Mouse (Mus musculus): ENCODE data around the gene Sult6b1.

Gene Sult6b1

DNA sequence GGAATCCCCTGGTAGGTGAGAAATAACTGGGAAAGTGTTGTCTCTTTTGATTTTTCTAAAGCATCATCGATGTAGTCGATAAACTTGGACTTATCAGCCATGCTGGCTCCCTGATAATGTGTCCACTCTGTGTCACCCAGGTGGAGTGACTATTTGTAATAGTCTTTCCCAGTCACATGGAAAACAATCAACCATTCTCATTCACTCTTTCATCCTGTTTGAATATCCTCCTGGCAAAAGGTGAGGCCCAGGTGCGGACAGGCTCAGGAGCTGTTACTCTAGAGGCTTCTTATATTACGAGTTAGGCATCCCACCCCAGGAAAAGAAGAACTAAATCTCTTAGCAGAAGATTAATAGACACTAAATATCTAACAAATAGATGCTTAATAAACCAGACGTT, at the start of gene Sult6b1:
Gene Sult6b1, minus strand, starts transcription at position 101 of the 400 bp plus-strand sequence.
- no peak for ATAC-seq (ENCODE audit: insufficient number of reproducible peaks, low FRiP score, low TSS enrichment)

DNA sequence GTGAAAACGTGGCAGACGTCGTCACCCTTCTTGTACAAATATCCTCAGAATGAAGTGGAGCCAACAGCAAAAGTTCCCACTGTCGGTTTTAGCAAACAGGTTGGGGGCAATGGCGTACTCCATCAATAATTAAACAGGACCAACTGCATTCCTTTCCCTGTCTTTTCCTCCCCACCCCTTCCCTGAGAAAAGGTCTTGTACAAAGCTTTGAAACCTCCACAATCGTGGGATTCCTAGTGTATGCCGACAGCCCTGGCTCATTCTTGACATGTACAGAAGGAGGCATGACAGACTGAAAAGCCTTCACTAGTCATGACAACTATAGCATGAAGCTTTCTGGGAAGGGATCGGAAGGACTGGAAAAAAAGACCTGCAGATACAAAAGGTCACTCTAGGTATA, 46.4 kb upstream of the Sult6b1 start:
- ATAC-seq (ENCODE audit: insufficient number of reproducible peaks, low FRiP score, low TSS enrichment) = no peak

DNA sequence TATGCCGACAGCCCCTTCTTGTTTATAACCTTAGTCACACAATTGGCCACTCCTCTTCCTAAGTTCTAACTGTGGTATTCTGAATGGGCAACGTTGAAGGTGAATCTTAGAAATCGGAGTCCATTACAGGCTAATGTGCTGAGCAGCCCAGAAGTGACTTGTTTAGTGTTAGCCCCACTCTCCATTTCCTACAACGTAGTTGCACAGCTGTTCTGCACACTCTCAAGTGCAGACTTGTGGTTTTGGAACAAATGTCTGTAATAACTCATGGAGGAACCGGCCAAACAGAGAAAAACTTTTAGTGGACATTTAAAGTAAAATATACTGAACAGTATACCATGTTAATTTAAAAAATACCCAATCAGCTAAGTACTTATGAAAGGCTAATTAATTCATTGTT, 45.3 kb upstream of the Sult6b1 start:
- no peak for ATAC-seq (ENCODE audit: insufficient number of reproducible peaks, low FRiP score, low TSS enrichment)

DNA sequence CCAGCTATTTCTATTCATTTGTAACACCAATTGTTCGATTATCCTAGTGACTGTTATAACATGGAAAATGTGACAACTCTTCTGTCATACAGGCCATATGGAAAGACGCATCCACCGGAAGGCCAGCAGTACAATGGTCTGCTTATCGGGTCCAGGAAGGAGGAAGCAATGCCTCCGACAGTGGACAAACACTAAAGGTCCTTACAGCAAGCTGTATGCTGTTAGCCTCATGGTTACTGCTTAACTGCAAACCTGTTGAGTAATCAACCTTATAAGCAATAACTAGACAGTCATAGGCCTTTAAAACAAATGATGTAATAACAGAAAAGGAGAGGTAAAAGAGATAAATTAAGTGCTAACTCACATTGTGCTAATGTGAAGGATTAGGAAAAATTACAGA, 44.4 kb upstream of the Sult6b1 start:
- no peak for ATAC-seq (ENCODE audit: insufficient number of reproducible peaks, low FRiP score, low TSS enrichment)

DNA sequence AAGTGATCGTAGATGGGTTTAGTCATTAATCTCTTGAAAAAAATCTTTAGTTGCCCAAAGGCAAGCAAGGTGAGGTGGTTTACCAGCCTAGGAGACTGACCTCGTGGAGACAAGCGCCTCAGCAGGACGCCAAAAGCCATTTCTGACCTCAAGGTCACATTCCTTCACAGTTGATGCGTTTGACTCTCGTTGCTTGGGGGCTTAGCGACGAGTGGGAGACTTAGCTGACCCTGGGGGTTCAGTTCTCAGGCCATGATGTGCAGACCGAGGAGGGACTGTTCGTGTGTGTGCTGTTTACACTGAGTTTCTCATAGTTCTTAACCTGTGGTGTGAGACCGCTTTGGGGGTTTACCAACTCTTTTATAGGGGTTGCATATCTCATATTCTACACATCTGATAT, 35.8 kb upstream of the Sult6b1 start:
- no peak for ATAC-seq (ENCODE audit: insufficient number of reproducible peaks, low FRiP score, low TSS enrichment)

DNA sequence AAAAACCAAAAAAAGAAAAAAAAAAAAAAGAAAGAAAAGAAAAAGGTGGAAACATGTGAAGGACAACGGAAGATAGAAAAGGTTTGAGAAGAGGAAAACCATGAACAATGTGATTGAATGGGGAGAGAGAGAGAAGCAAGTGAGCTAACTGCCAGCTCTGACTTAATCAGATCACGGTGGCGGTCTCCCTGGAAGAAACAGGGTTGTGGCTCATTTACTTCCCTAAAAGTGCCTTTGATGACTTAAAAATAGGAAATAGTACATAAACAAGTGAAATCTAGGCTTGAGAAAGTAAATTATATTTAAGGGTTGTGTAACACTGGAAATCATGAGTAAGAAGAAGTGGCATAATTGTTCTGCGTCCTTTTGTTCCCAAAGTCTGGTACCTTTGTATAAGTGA, 32.1 kb upstream of the Sult6b1 start:
- no peak for ATAC-seq (ENCODE audit: insufficient number of reproducible peaks, low FRiP score, low TSS enrichment)

DNA sequence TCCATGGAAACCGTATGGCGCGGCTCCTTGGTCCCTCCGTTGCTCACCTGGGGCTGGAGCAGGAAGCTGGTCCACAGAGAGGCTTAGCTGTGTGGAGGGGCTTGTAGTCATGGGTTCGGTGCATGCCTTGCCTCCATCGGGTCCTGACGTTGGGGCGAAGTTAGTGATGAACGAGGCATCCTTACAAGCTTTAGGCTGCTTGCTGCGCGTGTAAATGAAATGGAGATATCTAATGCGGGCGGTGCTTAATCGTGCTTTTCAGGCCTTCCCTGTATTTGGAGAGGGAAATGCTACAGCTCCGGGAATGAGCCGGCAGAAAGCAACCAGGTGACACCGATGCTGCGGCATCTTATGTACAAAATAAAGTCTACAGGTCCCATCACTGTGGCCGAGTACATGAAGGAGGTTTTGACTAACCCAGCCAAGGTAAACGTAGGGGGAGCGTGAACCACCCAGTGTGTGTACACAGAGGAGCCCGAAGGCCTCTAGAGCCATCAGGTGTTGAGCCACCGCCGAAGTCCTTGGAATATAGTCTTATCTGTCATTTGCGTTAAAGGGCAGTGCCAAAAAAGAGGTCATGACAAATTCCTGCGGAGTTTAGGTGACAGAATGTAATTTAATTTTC, 30.5 kb upstream of the Sult6b1 start:
- ATAC-seq (ENCODE audit: insufficient number of reproducible peaks, low FRiP score, low TSS enrichment) = peak; percentile 40

DNA sequence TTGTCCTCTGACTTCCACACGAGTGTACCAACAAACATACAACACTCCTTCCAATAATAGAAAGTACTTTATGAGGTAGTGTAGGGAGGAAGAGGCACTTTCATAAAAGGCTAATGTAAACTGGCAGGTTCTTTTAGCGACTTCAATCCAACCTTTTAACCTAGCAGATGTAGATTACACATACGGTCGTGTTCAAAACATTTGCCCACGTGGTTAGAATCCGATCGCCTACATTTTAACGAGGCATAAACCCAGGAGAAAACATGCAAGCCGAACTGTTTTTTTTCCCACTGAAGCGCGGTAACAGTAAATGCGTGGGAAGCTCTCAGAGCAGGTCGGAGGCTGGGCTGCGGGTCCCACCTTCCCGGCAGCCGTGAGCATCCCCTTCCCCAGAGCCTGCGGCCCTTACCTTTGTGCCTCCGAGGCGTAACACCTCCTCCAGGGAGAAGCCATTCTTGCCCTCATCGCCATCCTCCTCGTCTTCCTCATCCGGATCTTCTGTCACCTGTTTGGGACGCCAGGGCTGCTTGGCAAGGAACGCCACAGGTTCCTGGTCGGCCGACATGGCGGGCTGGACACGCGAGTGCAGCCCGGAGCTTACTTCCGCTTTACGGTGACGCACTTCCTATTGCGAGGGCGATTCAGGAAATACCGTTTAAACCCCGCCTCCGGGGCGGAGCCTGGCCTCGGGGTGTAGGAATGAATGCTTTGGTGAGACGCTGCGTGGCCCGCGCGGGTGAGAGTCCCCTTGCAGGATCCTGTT, 29.9 kb upstream of the Sult6b1 start, which contains the start of the genes Cebpz and Ndufaf7:
Gene Cebpz, minus strand, starts transcription at position 601 of the 763 bp plus-strand sequence.
Gene Ndufaf7, plus strand, starts transcription at position 671 of the 763 bp plus-strand sequence.
- ATAC-seq (ENCODE audit: insufficient number of reproducible peaks, low FRiP score, low TSS enrichment) = peak; percentile 99

DNA sequence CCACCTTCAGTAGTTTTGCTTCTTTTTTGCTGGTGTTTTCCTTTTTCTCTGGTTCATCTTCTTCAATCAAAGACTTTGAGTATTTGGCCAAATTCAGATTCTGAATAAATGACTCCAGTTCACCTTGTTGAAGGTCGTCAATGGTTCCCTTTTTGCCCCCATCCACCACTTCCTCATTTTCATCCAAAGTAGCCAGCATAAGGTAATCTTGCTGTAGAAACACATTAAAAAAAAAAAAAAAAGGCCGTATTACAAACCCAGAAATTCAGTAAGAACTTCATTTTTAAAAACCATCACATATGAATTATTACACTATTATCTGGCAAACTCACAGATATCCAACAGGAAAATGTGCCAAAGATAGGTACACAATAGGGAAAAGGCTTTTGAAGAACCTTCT, 29.1 kb upstream of the Sult6b1 start:
- no peak for ATAC-seq (ENCODE audit: insufficient number of reproducible peaks, low FRiP score, low TSS enrichment)

DNA sequence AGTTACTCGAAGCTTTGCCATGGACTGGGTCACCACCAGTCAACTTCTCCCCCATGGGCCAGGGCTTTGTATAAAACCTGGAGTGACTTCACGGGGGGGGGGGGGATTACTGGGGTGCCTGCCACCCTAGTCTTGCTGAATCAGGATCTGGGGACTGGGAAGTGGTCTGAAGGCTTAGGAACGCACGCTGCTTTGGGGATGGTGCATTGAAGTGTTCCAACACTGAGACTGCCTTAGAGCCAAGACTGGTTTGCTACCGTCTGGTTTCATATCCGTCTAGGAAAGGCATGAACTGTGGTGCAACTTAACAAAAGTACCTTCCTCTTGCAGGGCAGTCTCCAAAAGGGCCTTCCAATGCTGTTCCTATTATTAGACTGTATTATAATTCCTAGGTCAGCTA, 10.9 kb upstream of the Sult6b1 start:
- no peak for ATAC-seq (ENCODE audit: insufficient number of reproducible peaks, low FRiP score, low TSS enrichment)

DNA sequence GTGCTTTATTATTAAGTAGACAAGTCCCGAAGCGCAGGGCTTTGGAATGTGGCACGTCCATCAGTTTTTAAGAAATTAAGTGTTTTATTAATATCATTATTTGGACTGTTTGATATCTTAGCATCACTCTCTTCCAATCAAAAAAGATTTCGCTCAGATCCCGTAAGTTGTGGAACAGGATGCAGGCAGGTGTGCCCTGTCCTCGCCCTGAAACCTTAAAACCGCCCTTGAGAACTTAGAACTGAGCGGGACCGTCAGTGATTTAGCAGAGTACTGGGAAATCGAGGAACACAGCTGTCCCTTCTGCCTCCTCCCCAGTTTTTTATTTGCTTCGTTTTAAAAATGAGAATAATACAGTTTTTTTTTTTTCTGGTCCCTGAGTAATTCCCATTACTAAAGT, 10.1 kb upstream of the Sult6b1 start:
- no peak for ATAC-seq (ENCODE audit: insufficient number of reproducible peaks, low FRiP score, low TSS enrichment)

DNA sequence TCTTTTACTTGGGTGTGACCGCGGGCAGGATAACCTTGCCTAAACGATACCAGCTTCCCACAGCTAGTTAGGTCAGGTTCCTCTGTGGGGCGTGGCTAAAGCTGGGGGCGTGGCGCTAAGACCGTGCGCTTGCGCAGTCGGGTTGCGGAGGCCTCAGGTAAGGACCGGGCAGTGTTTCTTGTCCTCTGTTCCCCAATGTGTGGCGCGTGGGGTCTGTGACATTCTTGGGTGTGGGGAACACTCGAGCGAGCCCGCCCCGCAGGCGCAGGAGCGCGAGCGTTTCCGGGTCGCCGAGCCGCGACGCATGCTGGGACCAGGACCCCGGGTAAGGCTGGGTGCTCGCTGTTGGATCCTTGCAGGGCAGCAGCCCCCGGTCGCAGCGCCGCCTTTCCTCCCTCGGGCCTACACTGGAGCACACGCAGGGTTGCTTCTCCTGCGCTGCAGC, 9.6 kb upstream of the Sult6b1 start, which contains the start of gene Cebpzos:
Gene Cebpzos, plus strand, starts transcription at position 132 of the 445 bp plus-strand sequence.
- ATAC-seq (ENCODE audit: insufficient number of reproducible peaks, low FRiP score, low TSS enrichment) = peak; percentile 98

DNA sequence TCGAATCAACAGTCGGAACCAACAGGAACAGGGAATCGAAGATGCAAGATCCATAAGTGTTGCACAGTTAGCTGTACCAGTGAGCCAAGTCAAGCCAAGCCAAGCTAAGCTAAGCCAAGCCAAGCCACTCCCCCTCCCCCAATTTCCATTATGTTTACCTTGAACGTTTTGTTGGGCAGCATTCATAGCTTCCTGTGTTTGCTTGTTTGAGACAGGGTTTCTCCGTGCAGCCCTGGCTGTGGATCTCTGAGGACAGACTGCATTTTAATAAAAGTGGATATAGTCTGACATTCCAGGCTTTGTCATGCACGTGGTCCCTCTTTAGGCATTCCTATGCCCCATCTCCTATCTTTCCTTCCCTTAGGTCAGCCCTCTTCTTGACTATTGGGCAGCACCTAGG, 9.0 kb upstream of the Sult6b1 start:
- no peak for ATAC-seq (ENCODE audit: insufficient number of reproducible peaks, low FRiP score, low TSS enrichment)

DNA sequence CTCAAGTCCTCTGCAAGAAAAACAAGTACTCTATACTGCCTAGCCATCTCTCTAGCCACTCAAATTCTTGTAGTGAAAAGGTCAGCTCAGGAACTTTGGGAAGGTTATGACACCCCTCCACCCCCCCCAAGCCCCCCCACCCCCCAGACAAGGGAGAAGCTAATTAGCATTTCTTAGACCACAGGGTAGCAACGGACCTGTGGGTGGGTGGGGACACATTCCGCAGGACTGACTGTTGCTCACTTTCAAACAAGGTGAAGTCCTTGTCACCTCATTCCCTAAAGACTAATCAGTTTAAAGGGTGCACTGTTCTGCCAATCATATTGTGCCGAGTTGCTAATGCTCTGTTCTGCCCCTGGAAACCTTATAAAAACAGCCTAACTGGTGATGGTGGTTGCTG, 7.1 kb upstream of the Sult6b1 start:
- no peak for ATAC-seq (ENCODE audit: insufficient number of reproducible peaks, low FRiP score, low TSS enrichment)

DNA sequence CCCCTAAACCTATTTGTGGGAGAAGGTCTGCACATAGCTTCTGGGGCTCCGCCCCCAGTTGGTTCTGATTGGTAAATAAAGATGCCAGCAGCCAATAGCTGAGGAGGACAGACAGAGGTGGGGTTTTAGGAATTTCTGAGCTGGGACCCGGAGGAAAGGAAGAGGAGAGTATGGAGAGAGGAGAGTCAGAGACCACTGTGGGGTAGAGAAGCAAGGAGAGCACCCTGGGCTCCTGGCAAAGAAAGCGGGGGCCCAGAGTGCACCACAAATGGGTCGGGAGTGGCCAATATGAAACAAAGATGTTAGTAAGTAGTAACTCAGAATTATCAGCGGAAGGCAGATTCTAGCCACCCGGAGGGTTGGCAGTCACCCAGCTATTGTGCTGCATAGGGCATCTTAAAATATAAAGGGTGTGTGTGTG, 6.1 kb upstream of the Sult6b1 start:
- ATAC-seq (ENCODE audit: insufficient number of reproducible peaks, low FRiP score, low TSS enrichment) = peak; percentile 26; the same call in 1 of the 2 replicates

DNA sequence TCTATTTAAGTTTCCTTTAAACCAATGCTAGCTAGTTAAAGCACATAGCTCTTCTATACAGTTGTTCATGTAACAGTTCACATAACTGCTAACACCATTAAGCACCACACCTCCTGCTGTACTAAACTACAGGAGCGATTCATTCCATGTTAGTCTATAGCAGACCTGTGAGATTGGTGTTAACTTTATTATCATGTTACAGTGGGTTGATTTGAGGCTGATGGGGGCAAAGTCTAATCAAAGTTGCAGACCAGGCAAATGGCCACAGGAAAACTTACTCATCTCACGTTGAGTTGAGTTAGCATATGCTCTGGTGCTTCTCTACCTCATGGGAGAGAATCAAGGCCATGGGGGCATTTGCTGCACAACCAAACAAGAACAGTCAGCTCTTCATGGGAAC, 2.6 kb upstream of the Sult6b1 start:
- no peak for ATAC-seq (ENCODE audit: insufficient number of reproducible peaks, low FRiP score, low TSS enrichment)

DNA sequence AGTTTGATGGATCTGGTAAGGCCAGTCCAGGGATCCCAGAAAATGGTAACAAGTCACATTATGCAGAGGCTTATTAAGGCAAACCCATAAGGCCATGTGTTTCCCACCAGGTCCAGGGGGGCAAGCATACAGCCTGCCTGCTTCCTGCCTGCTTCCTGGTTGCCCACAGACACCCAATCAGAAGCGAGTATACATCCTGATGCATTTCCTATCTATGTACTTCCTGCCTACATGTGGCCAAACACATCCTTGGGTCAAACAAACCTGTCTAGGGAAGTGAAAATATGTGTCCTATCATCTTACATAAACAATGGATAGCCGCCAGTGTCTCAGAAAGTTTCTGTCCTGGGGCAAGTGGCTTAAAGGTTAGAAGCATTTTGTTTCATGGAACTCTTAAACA, 3.6 kb downstream of the Sult6b1 start:
- ATAC-seq (ENCODE audit: insufficient number of reproducible peaks, low FRiP score, low TSS enrichment) = no peak

DNA sequence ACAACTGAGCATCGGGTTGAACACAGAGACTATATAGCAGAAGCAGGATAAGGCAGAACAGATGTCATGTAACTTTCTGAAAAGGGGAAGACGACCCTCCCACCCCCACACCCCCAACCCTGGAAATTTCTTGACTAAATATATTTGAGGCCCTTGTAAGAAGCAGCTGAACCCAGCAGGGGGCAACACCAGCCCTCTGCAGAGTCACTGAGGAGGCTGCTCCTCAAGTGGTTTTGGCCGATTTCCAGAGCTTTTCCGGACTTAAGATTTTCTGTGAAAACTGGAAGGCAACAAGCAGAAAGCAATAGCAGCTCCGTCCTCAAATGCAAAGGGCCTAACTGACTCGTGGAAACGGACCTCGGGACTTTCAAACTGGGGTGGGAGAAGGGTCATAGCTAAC, 11.4 kb downstream of the Sult6b1 start:
- no peak for ATAC-seq (ENCODE audit: insufficient number of reproducible peaks, low FRiP score, low TSS enrichment)

DNA sequence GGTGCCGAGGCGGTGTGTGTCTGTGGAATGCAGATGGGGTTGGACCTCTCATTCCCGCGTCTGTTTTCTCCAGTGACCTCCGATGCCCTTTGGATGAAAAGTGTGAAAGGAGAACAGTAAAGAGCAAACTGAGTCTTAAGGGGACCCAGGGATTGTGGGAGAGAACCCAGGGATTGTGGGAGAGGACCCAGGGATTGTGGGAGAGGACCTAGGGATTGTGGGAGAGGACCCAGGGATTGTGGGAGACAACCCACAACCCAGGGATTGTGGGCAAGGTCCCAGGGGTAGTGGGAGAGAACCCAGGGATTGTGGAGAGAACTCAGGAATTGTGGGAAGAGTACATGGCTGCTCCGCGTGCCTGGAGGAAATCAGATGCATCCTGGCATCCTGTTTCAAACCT, 11.8 kb downstream of the Sult6b1 start:
- ATAC-seq (ENCODE audit: insufficient number of reproducible peaks, low FRiP score, low TSS enrichment) = no peak

DNA sequence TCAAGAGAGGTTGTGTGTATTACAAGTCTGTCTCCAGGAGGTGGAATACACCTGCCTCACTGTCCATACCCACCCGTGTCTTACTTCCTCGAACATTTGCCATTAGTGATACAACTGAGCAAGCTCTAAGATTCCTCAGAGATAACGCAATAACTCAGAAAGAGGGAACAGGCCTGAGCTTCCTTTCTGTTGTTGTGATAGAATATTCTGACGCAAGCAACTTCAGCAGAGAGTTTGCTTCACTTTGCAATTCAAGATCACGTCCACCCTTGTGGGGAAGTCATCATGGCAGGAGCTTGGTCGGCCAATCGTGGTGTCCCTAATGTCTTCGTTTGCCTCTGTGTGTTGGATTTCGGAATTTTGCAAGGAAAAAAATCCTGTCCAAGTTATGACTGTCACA, 15.8 kb downstream of the Sult6b1 start:
- no peak for ATAC-seq (ENCODE audit: insufficient number of reproducible peaks, low FRiP score, low TSS enrichment)

DNA sequence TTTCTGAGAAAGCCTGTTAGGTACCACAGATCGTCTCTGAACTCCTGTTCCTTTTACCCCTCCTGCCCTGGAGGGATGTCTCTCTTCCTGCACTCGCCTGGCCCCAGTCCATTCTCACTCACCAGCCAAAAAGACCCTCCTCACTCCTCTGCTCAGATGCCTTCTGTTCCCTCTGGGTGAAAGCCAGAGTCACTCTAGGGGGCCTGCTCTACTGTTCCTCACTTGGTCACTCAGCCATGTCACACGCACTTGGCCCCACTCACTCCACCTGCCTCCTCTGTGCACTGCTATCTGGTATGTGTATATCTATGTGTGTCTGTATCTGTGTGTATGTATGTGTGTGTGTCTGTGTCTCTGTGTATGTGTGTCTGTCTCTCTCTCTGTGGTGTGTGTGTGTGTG, 17.6 kb downstream of the Sult6b1 start:
- ATAC-seq (ENCODE audit: insufficient number of reproducible peaks, low FRiP score, low TSS enrichment) = peak; percentile 43

DNA sequence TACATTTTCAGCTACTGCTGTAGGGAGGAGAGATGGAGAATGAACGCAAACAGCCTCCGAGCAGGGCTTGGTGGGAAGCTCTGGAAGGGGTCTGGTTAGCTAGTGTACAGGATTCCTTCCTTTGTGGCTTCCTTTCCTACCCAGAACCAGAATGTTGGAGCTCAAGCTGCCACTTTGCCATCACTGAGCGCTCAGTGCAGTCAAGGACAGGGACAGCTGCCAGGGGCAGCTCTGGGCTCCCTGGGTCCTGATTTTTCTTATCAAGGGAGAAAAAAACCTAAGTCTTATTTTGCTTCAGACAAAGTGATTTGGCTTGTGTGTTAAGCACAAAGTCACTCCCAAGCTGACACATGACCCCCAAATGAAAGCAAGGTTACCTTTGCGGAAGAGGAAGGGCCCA, 18.2 kb downstream of the Sult6b1 start:
- peak; percentile 53; the same call in 1 of the 2 replicates for ATAC-seq (ENCODE audit: insufficient number of reproducible peaks, low FRiP score, low TSS enrichment)
